Mouse (Mus musculus) v-Abl transformed pro-B cells (cell line): ENCODE measurements around the gene Armc2.

Experiments used
- in situ Hi-C, 2 experiments: fragments of 400-800 bp; cut with MboI; formaldehyde crosslinking; loops; one replicate each; pipeline ENCODE4 v1.15.1; 2025; ENCODE audit not compliant: unreplicated experiment in 2 of 2

The Armc2 gene

DNA sequence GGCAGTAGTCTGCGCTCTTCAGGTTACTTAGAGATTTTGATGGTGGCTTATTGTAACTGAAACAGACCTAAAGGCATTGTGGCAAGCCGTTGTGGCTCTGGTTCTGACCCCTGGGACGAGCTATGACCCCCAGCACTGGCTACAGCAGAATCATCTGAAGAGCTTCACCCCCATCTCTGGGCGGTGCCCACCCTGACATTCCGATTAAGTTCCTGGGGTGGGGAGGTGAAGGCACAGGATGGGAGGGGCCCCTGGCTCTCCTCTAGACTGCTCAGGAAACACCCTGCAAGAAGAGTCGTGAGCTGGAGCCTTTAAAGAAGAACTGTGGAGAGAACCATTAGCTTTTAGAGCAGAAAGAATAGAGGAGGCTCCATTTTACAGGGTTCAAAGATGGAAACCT, 6.2 kb upstream of the Armc2 start:
- in situ Hi-C loops, result no loop called here

- in situ Hi-C loops, result no loop called here
Measured at GRCm38 (mm10) chr10:42021536-42021935, 3.3 kb upstream of the Armc2 start.

DNA sequence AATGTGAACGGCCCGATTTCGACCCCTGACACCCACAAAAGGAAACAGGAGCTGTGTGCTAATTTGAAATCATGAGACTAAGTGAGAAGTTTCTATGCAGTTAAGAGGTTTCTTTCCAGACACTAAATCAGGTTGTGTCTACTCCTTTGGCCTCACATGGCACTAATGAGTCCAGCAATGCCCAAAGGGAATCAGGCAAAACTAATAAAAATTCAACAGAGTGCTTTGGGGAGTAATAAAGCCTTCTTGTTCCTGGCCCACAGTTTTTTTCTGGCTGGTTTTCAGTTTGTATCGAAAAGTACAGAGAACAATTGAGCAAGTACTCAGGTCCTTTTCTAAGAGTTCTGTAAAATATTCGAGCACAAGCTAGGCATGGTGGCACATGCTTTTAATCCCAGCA, 4.2 kb downstream of the Armc2 start:
- in situ Hi-C loops, result no loop called here

DNA sequence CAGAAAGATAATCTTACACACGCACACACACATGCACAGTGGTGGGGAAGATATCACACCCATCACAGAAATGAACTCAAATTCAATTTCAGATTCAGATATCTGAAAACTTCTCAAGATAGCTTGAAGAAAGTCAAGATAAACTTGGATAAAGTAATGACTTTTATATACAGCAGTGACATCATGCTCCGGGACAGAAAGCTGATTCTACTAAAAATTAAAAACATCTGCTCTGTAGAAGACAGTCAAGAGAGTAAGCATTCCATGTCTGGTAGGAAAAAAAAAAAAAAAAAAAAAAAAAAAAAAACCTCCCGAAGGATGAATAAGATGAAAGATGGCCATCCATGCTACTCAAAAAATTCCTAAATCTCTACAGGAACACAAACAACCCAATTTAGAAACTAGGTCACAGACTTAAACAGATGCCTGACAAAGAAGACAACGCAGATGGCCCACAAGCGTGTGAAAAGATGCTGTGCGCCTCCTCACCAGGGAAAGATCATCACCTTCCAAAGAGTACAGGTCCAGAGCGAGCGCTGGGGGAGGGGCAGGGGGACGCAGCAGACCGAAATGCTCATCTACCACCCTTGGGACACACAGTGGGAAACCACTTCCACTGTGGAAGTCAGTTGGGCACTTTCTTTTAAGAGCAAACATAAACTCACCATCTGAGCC, 7.3 kb downstream of the Armc2 start:
- in situ Hi-C loops, result no loop called here

DNA sequence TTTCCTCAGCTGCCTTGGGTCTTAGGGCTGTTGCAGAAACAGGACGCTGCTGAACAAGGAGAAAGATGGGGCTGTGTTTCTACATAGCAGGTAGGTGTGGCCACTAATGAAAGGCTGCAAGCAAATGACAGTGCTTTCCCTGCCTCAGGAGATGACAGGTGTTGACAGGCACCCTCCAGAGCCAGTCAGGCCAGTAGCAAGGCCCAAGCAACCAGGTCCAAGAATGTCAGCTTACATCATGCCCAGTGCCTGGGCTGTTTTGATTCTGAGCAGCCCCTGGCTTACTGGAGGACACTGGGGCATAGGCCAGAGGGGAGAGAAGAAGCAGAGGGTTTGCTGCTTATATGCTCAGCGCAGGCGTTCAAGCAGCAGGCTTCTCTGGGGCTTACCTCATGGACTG, 13.0 kb downstream of the Armc2 start:
- in situ Hi-C loops, result no loop called here

- in situ Hi-C loops, result no loop called here
Measured at GRCm38 (mm10) chr10:42004690-42005089, 13.6 kb downstream of the Armc2 start.

DNA sequence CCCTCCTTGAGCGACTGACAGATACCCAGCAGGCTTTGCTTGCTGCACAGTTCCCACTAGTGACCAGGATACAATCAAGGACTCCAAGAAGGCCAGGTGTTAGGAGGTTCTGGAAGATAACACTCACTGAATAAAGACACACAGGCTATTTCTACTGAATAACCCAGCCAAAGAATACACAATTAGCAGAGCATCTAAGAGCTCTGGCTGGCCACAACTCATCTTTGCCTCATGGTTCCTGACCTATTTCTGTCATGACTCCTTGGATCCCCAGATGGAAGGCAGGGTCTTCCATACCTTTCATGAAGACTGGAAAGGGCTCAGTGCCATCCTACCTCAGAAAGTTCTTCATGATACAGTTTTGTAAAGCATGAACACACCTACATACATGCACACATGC, 14.2 kb downstream of the Armc2 start:
- in situ Hi-C loops, result no loop called here

DNA sequence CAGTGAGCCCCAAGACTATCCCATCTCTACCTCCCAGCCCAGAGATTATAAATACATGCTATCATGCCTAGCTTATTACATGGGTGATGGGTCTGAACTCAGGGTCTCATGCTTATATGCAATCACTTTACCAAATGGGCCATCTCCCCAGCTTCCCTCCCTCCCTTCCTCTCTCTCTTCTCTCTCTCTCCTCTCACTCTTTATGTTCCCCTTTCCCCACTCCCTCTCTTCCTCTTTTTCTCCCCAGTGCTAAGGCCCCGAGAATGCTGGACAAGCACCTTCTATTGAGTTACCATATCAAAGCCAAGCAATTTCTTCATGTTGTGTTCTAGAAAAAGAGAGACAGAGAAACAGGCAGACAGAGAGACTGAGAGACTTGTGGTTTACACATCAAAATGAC, 14.7 kb downstream of the Armc2 start:
- in situ Hi-C loops, result no loop called here

- in situ Hi-C loops, result no loop called here
Measured at GRCm38 (mm10) chr10:42002436-42002835, 15.8 kb downstream of the Armc2 start.

- in situ Hi-C loops, result no loop called here
Measured at GRCm38 (mm10) chr10:42001260-42001659, 17.0 kb downstream of the Armc2 start.

DNA sequence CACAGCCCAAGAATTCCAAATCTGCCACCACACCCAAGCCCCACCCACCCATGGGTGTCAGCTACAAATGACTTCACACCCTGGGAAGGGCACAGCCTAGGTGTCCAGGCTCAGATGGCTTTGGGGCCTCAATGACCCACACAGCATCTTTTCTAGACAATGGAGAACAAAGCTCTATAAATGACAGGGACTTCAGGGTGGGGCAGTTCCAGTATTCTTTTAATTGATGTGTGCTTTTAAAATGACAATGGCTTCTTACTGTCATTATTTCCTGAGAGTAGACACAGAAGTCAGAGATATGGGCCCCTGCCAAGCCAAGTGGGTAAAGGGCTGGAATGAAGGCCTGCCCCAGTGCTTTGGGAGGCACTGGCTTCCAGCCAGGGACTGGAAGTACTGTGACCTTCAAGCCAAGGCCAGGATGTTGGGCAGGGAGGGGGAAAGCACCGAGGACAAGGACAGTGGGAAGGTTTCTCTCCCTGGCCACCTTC, 20.5 kb downstream of the Armc2 start:
- in situ Hi-C loops, result loop anchor here in 1 of 2 experiments (25.0 kb wide), 1 partner anchor 990 kb away; no protein-coding TSS in a partner anchor

DNA sequence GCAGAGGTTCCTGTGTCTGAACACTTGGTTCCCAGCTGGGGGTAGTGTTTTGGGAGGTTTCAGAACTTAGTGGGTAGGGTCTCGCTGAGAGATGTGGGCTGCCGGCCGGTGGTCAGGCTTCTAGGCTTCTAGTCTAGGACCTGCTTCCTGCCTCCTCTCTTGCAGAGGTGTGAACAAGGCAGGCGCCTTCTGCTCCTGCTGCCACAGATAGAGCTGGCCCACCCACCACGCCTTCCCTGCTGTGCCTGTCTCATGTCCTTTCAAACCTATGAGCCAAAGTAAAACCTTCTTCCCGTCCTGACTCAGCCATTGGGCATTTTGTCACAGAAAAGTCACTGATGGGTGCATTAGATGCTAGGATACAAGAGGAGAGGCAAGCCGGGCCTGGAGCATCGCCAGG, 22.1 kb downstream of the Armc2 start:
- in situ Hi-C loops, result loop anchor here in 1 of 2 experiments (25.0 kb wide), 1 partner anchor 991 kb away; no protein-coding TSS in a partner anchor

GRCm38 (mm10) chr10:41995051-41995450, 23.2 kb downstream of the Armc2 start:
- in situ Hi-C loops, result loop anchor here in 1 of 2 experiments (25.0 kb wide), 1 partner anchor 992 kb away; no protein-coding TSS in a partner anchor

DNA sequence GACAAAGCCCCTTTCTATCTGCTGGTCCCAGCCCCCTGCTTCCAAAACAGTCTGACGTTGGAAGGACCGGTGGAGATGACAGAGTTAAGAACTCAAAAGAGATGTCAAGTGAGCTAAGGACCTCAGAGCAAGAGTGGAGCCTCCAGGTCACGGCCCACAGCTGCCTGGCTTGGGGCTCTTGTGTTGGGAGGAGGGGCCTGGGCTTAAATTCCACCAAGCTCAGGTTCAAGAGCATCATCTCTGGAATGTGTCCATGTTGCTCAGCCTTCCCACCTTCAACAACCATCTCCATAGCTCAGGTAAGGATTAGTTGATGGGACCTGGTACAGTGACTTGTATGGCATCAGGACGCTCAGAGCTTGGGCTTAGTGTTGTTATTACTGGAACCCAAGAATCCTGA, 23.7 kb downstream of the Armc2 start:
- in situ Hi-C loops, result loop anchor here in 1 of 2 experiments (25.0 kb wide), 1 partner anchor 993 kb away; no protein-coding TSS in a partner anchor

DNA sequence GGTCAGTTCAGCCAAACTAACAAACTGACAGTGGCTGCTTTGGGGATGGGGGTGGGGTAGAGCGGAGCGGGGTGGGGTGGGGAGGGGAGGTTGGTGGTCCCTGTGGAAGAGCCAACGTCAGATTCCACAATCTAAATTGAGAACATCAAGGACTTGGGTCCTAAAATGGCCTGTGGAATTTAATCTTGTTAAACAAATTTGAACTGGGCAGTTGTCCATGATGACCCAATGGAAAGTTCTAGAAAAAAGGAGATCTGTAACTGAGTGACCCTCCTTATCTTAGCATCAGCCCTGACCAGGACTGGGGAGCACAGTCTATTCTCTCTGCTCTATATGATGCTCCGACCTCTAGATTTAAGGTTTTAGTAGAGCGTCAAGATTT, 26.2 kb downstream of the Armc2 start:
- in situ Hi-C loops, result loop anchor here in 1 of 2 experiments (25.0 kb wide), 1 partner anchor 995 kb away; no protein-coding TSS in a partner anchor

DNA sequence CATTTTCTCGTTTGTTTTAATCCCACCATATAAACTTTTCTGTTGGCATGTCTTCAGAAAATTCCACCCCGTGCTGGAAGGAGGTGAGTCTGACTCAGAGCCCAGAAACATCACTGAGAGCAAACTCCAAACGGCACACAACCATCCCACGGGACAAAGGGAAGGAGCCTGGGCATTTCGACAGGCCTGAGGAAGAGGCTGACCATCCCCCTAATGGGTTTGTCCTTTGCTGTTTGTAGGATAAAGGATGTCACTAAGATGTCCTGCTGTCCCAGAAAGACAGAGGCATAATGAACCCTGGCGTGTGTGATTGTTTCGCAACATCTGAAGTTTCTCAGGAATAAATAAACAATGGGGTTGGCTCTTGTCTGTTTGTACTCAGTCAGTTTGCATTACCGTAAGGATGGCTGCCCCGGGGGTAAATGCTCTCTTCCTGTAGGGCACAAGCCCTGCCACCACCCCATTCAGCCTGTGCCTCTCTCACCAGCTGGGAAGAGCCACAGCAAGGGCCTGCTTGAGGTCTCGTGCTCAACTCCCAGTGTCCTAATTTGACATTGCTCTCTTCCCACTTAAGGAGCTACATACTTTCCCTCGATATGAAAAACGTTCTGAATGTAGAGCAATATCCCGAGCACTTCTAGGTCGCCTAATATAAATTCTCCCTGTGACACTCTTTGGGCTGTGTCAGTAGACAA, 26.7 kb downstream of the Armc2 start:
- in situ Hi-C loops, result loop anchor here in 1 of 2 experiments (25.0 kb wide), 1 partner anchor 996 kb away; no protein-coding TSS in a partner anchor

- in situ Hi-C loops, result loop anchor here in 1 of 2 experiments (25.0 kb wide), 1 partner anchor 996 kb away; no protein-coding TSS in a partner anchor
Measured at GRCm38 (mm10) chr10:41990896-41991295, 27.3 kb downstream of the Armc2 start.

DNA sequence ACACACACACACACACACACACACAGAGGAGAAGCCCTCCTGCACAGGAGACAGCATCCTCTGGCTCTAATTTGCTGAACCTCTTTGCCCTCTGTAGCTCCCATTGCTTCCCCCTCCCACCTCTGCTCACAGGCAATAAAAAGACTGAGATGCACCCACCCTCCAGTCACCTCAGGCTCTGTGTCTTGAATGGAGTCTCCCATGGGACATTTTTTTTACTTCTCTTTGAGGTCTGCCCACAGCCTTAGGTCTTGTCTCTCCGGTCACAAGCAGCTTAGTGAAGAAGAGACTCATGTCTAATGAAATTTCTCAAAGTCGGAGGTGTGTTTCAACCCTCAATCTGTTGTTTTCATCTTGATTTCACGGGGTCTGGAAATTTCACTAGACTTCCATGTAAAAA, 29.3 kb downstream of the Armc2 start:
- in situ Hi-C loops, result loop anchor here (10.0 to 25.0 kb wide), 2 partner anchors 646 to 998 kb away; no protein-coding TSS in a partner anchor

DNA sequence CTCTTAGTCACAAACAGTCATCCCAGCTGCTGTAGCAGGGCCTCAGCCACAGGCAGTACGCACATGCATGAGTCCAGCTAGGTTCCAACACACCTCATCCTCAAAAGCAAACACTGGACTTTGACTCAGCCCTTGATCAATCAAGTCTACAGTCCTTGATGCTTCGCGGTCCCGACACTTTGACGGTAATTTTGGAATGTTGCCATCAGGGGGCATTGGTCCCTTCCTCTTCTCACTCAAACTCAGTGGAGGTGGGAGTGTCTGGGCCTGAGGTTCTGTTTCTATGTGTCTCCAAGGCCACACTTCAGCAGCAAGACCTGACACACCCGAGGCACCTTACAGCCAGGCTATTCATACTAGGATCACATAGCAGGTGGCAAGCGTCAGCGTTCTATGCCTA, 32.1 kb downstream of the Armc2 start:
- in situ Hi-C loops, result loop anchor here (10.0 to 25.0 kb wide), 2 partner anchors 649 to 1001 kb away; no protein-coding TSS in a partner anchor

GRCm38 (mm10) chr10:41984221-41984620, 34.0 kb downstream of the Armc2 start:
- in situ Hi-C loops, result loop anchor here (5.0 to 25.0 kb wide), 6 partner anchors 152 to 1003 kb away; no protein-coding TSS in a partner anchor

- in situ Hi-C loops, result loop anchor here (5.0 to 25.0 kb wide), 6 partner anchors 151 to 1004 kb away; no protein-coding TSS in a partner anchor
Measured at GRCm38 (mm10) chr10:41982821-41983220, 35.4 kb downstream of the Armc2 start.
